Mouse (Mus musculus): ENCODE data around the gene Zfp719. TPM values are rescaled to one million over a fixed set of nuclear protein-coding genes. Genes with fewer than 3 reads are reported as not detected.

Gene Zfp719
- polyA plus RNA-seq, 1 experiment from 2014 or later: 17.4 TPM

DNA sequence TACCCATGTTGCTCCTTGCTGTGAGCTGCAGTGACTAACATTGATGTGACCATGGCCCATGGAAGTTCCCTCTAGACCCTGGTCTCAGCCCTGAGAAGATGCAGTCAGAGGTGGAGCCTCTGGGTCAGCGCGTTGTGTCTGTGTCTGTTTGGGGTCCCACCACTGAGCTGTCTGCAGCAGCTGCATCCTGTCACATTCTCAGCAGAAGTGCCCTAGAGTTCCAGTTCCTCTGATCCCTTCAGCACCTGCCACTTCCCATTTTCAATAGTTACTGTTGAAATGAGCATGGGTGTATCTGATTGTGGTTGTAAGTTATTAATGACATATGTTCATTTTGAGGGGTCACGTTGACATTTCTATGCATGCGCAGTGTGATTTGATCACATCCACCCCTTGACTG is 26.3 kb upstream of the Zfp719 start:
- ATAC-seq (ENCODE audit: low FRiP score) (no peak), DNase-seq (ENCODE audit: low spot score) (no peak)
- no peak overlapping the region for H3K4me2 ChIP-seq (replicated peaks)
- no peaks in the 10 kb centered on the region for H3K36me3 ChIP-seq (replicated peaks; ENCODE audit: control insufficient read depth, insufficient read depth)
- H3K9me3 ChIP-seq (ENCODE audit: control insufficient read depth, low read length): no peaks in the 10 kb centered on the region
- H3K4me1 ChIP-seq (replicated peaks; ENCODE audit: control insufficient read depth, insufficient read depth, low read length): no peaks in the 10 kb centered on the region
- H3K4me3 ChIP-seq (replicated peaks; ENCODE audit: low read length): no peak overlapping the region
- no peak overlapping the region for H3K9ac ChIP-seq
- H3K27me3 ChIP-seq (ENCODE audit: control insufficient read depth, insufficient read depth, low read length): no peaks in the 10 kb centered on the region
- H3K27ac ChIP-seq: no peak overlapping the region
- WGBS: 91% methylated on average over 4 of the region's 4 CpGs

DNA sequence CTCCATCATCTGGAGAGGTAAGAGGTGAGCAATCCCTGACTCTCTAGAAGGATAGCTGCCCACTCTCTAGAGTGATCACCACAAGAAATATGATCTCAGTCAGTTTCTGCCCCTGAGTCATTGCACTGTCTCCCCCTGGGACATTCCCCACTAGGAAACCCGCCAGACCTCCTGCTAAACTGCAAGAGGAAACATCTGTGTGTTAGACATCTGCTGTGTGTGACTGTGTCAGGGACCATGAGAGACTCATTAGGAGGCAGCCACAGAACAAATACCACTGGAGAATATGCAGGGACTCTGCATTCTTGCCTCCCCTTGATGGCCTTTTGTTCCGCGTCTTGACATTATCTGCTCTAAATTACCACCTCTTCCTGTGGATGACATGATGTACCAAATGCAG is 24.9 kb upstream of the Zfp719 start:
- Histone ChIP-seq H3K27me3 (ENCODE audit: control insufficient read depth, insufficient read depth, low read length) (no peaks in the 10 kb centered on the region), H3K9ac (no peak overlapping the region)
- 67% methylated on average over 3 of the region's 3 CpGs for WGBS

DNA sequence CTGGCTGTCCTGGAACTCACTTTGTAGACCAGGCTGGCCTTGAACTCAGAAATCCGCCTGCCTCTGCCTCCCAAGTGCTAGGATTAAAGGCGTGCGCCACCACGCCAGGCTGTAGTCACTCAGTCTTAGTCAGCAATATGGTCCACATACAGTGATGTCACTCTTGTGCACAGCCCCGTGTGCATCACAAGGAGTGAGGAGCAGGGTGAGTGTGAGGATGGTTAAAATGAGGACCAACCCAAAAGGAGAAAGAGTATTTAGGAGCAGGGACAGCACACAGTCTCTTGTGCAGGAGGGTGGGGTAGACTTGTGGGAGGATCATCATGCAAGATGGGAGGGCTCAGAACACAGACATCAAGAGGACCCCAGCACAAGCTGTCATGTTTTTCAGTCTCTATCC is 24.1 kb upstream of the Zfp719 start:
- H3K36me3 ChIP-seq (replicated peaks; ENCODE audit: control insufficient read depth, insufficient read depth): no peaks in the 10 kb centered on the region
- 91% methylated on average over 5 of the region's 5 CpGs for WGBS
- H3K9ac ChIP-seq: no peak overlapping the region
- no peaks in the 10 kb centered on the region for H3K9me3 ChIP-seq (ENCODE audit: control insufficient read depth, low read length)
- no peak for ATAC-seq (ENCODE audit: low FRiP score)
- no peak overlapping the region for H3K4me2 ChIP-seq (replicated peaks)
- H3K27ac ChIP-seq: no peak overlapping the region
- no peak overlapping the region for H3K4me3 ChIP-seq (replicated peaks; ENCODE audit: low read length)
- no peak for DNase-seq (ENCODE audit: low spot score)
- no peaks in the 10 kb centered on the region for H3K4me1 ChIP-seq (replicated peaks; ENCODE audit: control insufficient read depth, insufficient read depth, low read length)
- no peaks in the 10 kb centered on the region for H3K27me3 ChIP-seq (ENCODE audit: control insufficient read depth, insufficient read depth, low read length)

More for the DNA sequence above, 24.9 kb upstream of the Zfp719 start:
- ATAC-seq (ENCODE audit: low FRiP score): no peak
- Histone ChIP-seq H3K4me3 (replicated peaks; ENCODE audit: low read length) (no peak overlapping the region), H3K4me1 (replicated peaks; ENCODE audit: control insufficient read depth, insufficient read depth, low read length) (no peaks in the 10 kb centered on the region), H3K9me3 (ENCODE audit: control insufficient read depth, low read length) (no peaks in the 10 kb centered on the region), H3K27ac (no peak overlapping the region), H3K36me3 (replicated peaks; ENCODE audit: control insufficient read depth, insufficient read depth) (no peaks in the 10 kb centered on the region), H3K4me2 (replicated peaks) (no peak overlapping the region)
- no peak for DNase-seq (ENCODE audit: low spot score)

DNA sequence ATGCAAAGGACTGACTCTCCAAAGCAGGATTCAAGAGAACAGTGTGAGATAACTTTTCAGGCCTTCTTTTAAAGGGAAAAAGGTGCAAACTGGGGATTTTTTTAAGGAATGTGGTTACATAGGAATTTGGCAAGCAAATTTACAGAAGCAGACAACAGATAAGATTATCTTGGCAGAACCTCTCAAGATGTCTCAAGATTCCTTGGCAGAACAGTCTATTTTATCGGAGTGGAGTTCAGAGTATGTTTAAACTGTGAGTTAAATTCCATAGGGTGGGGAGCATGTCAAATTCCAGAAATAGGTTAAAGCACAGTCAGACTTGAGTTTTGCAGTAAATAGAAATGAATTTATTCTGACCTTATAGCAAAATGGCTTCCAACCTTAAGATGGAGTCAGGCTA is 22.5 kb upstream of the Zfp719 start:
- H3K27me3 ChIP-seq (ENCODE audit: control insufficient read depth, insufficient read depth, low read length): no peaks in the 10 kb centered on the region
- H3K4me3 ChIP-seq (replicated peaks; ENCODE audit: low read length): no peak overlapping the region
- H3K4me2 ChIP-seq (replicated peaks): no peak overlapping the region
- ATAC-seq (ENCODE audit: low FRiP score) (no peak), DNase-seq (ENCODE audit: low spot score) (no peak)
- no peak overlapping the region for H3K9ac ChIP-seq
- H3K27ac ChIP-seq: no peak overlapping the region
- H3K36me3 ChIP-seq (replicated peaks; ENCODE audit: control insufficient read depth, insufficient read depth): no peaks in the 10 kb centered on the region
- no peaks in the 10 kb centered on the region for H3K4me1 ChIP-seq (replicated peaks; ENCODE audit: control insufficient read depth, insufficient read depth, low read length)
- H3K9me3 ChIP-seq (ENCODE audit: control insufficient read depth, low read length): no peaks in the 10 kb centered on the region
- 94% methylated on average over 1 of the region's 1 CpGs for WGBS

DNA sequence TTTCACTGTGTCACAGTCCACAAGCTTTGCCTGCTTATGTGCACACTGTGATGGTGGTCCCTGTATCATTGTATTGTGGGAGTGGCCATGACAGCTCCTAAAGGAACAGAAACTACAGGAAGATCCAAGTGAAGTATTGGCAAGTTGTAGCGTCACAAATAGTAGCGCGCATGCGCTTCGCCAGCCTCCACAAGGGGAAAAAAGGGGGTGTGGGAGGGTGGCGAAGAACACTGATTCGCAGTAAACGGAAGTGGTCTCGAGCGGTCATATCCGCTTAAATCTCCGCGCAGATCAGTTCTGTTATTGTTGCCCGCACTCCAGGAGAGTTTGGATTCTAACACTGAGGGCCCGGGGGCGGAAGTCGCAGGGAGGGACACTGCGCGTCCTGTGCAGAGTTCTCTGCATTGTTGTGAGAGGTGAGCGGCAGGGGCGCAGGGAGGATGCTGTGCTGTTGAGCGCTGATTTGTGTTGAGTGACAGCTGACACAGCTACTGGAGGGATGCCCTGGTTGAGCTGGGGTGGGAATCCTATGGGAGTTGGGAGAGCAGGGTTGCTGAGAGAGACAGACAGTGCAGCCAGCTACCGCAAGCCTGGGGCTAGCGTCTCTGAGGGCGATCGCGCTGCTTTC is 17.3 kb upstream of the Zfp719 start, which contains the start of gene Zfp658:
Gene Zfp658 (plus strand): TSS at position 251 of the 628 bp plus-strand sequence.
- Histone ChIP-seq H3K27me3 (ENCODE audit: control insufficient read depth, insufficient read depth, low read length) (no peaks in the 10 kb centered on the region), H3K36me3 (replicated peaks; ENCODE audit: control insufficient read depth, insufficient read depth) (peaks cover 28% of the 10 kb centered on the region), H3K4me3 (replicated peaks; ENCODE audit: low read length) (peak within 1 kb of the TSS; percentile 69), H3K9ac (peak within 1 kb of the TSS; percentile 71), H3K9me3 (ENCODE audit: control insufficient read depth, low read length) (no peaks in the 10 kb centered on the region), H3K27ac (peak within 1 kb of the TSS; percentile 89), H3K4me2 (replicated peaks) (peak within 1 kb of the TSS; percentile 69), H3K4me1 (replicated peaks; ENCODE audit: control insufficient read depth, insufficient read depth, low read length) (peaks cover 15% of the 10 kb centered on the region)
- WGBS: under 1% methylated on average over 27 of the region's 27 CpGs
- ATAC-seq (ENCODE audit: low FRiP score): peak; percentile 95
- peak; percentile 97 for DNase-seq (ENCODE audit: low spot score)

DNA sequence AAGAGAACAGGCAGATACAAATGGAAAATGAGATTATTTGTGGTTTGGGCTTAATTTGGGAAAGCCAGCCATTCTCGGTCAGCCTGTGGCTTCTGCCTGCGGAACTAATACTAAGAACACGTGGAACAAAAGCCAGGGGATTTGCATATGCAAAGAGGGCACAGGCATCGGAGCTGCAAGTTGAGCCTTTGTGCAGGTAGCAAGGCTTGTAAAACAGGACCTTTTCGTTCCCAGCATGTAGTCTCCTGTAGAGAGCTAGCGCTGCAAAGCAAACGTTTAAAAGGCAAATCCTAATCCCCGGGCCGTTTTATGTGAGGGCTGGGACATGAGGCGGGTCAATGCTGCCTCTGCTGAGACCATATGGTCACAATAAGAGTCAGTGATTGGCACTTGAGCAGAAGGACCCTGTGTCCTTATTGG is 16.7 kb upstream of the Zfp719 start:
- peaks cover 15% of the 10 kb centered on the region for H3K4me1 ChIP-seq (replicated peaks; ENCODE audit: control insufficient read depth, insufficient read depth, low read length)
- H3K9me3 ChIP-seq (ENCODE audit: control insufficient read depth, low read length): no peaks in the 10 kb centered on the region
- peak overlapping the region; percentile 71 for H3K9ac ChIP-seq
- WGBS: 0% methylated on average over 10 of the region's 10 CpGs
- H3K27ac ChIP-seq: peak overlapping the region; percentile 89
- peak overlapping the region; percentile 69 for H3K4me2 ChIP-seq (replicated peaks)
- no peaks in the 10 kb centered on the region for H3K27me3 ChIP-seq (ENCODE audit: control insufficient read depth, insufficient read depth, low read length)
- ATAC-seq (ENCODE audit: low FRiP score) (peak; percentile 19), DNase-seq (ENCODE audit: low spot score) (peak; percentile 46)
- peaks cover 34% of the 10 kb centered on the region for H3K36me3 ChIP-seq (replicated peaks; ENCODE audit: control insufficient read depth, insufficient read depth)
- peak overlapping the region; percentile 69 for H3K4me3 ChIP-seq (replicated peaks; ENCODE audit: low read length)

DNA sequence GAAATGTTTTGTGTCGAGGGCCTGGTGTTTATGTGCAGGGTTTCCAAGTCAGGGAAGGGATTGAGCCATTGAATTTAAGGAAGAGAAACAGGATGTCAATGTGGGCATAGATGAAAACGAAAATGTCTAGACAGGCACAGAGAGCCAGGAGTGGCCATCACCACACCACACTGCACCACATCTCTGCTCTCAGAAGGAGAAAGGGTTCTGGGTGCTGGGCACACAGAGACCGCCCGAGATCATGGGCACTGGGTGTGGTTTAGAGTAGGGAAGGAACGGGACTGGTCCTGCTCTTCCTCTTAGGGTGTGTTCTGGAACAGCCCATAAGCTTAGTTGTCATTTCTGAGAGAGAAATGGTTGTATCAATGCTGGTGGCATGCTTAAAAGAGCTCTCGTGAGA is 16.1 kb upstream of the Zfp719 start:
- Histone ChIP-seq H3K9me3 (ENCODE audit: control insufficient read depth, low read length) (no peaks in the 10 kb centered on the region), H3K27ac (no peak overlapping the region), H3K4me2 (replicated peaks) (peak overlapping the region; percentile 69), H3K4me1 (replicated peaks; ENCODE audit: control insufficient read depth, insufficient read depth, low read length) (peaks cover 15% of the 10 kb centered on the region), H3K9ac (peak overlapping the region; percentile 71), H3K4me3 (replicated peaks; ENCODE audit: low read length) (peak overlapping the region; percentile 69), H3K27me3 (ENCODE audit: control insufficient read depth, insufficient read depth, low read length) (no peaks in the 10 kb centered on the region), H3K36me3 (replicated peaks; ENCODE audit: control insufficient read depth, insufficient read depth) (peaks cover 40% of the 10 kb centered on the region)
- 56% methylated on average over 6 of the region's 6 CpGs for WGBS
- DNase-seq (ENCODE audit: low spot score): no peak
- ATAC-seq (ENCODE audit: low FRiP score): no peak

DNA sequence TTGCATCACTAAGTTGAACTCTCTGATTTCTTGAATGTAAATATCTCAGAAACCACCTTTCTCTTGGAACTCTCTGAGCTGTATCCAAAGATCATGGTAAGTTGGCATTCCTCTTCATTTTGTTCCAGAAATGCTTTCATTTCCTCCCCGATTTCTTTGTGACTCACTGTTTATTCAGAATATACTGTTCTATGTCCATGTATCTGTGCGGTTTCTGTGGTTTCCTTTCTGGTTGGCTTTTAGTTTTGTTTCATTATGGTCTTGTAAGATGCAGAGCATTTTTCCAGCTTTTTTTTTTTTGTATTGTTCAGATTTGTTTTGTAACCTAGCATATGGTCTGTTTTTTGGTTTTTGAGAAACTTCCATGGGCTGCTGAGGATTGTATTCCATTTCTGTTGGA is 8.2 kb upstream of the Zfp719 start:
- Histone ChIP-seq H3K4me1 (replicated peaks; ENCODE audit: control insufficient read depth, insufficient read depth, low read length) (no peaks in the 10 kb centered on the region), H3K4me3 (replicated peaks; ENCODE audit: low read length) (no peak overlapping the region), H3K9ac (no peak overlapping the region), H3K9me3 (ENCODE audit: control insufficient read depth, low read length) (no peaks in the 10 kb centered on the region), H3K27me3 (ENCODE audit: control insufficient read depth, insufficient read depth, low read length) (no peaks in the 10 kb centered on the region), H3K4me2 (replicated peaks) (no peak overlapping the region), H3K27ac (no peak overlapping the region), H3K36me3 (replicated peaks; ENCODE audit: control insufficient read depth, insufficient read depth) (peaks cover 97% of the 10 kb centered on the region)
- 97% methylated on average over 2 of the region's 2 CpGs for WGBS
- no peak for DNase-seq (ENCODE audit: low spot score)
- no peak for ATAC-seq (ENCODE audit: low FRiP score)

DNA sequence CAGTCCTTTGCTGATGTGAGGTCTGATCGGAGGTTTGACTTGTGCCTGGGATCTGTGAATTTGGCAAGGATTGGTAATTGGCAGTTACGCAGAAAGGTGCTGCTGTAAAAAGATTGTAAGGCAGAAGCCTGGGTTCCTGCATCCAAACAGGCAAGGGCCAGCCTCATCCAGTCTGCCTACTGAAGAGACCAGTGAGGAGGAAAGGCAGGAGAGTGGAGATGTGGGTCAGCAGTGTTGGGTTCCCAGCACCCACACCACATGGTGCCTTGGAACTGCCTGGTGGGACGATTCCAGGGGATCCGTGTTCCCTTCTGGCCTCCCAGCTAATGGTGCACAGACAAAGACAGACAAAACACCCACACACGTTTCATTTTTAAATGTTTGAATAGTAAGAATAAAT is 1.1 kb downstream of the Zfp719 start:
- peak overlapping the region; percentile 70 for H3K4me3 ChIP-seq (replicated peaks; ENCODE audit: low read length)
- DNase-seq (ENCODE audit: low spot score) (no peak), ATAC-seq (ENCODE audit: low FRiP score) (no peak)
- H3K9ac ChIP-seq: peak overlapping the region; percentile 79
- 67% methylated on average over 5 of the region's 5 CpGs for WGBS
- peak overlapping the region; percentile 86 for H3K4me2 ChIP-seq (replicated peaks)
- no peaks in the 10 kb centered on the region for H3K9me3 ChIP-seq (ENCODE audit: control insufficient read depth, low read length)
- peaks cover 32% of the 10 kb centered on the region for H3K36me3 ChIP-seq (replicated peaks; ENCODE audit: control insufficient read depth, insufficient read depth)
- peak overlapping the region; percentile 92 for H3K27ac ChIP-seq
- H3K4me1 ChIP-seq (replicated peaks; ENCODE audit: control insufficient read depth, insufficient read depth, low read length): peaks cover 13% of the 10 kb centered on the region
- H3K27me3 ChIP-seq (ENCODE audit: control insufficient read depth, insufficient read depth, low read length): no peaks in the 10 kb centered on the region

DNA sequence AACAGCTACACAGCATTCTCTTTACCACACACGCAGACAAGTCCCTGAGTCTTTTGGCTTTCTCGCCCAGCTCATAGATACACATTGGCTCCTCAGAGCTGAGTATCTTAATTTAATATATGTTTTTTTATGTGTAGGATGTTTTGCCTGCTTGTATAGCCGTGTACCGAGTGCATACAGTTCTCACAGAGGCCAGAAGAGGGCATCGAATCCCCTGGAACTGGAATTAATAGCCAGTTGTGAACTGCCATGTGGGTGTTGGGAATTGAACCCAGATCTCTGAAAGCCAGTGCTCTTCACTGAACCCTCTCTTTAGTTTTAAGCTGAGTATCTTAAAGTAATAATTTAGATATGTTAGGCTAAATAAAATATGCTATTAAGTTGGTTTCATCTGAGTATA is 5.4 kb downstream of the Zfp719 start:
- Histone ChIP-seq H3K4me1 (replicated peaks; ENCODE audit: control insufficient read depth, insufficient read depth, low read length) (peaks cover 13% of the 10 kb centered on the region), H3K4me3 (replicated peaks; ENCODE audit: low read length) (no peak overlapping the region), H3K9me3 (ENCODE audit: control insufficient read depth, low read length) (no peaks in the 10 kb centered on the region), H3K27ac (no peak overlapping the region), H3K9ac (no peak overlapping the region), H3K4me2 (replicated peaks) (no peak overlapping the region), H3K27me3 (ENCODE audit: control insufficient read depth, insufficient read depth, low read length) (no peaks in the 10 kb centered on the region), H3K36me3 (replicated peaks; ENCODE audit: control insufficient read depth, insufficient read depth) (peaks cover 63% of the 10 kb centered on the region)
- no peak for ATAC-seq (ENCODE audit: low FRiP score)
- 94% methylated on average over 5 of the region's 5 CpGs for WGBS
- no peak for DNase-seq (ENCODE audit: low spot score)
